Mouse (Mus musculus): ENCODE measurements around the gene Hacd3. TPM values are rescaled to one million over a fixed set of nuclear protein-coding genes. Genes with fewer than 3 reads are reported as not detected.

Hacd3 gene
- polyA plus RNA-seq, 1 experiment = 22.3 TPM

- no peaks in the 10 kb centered on the region for H3K27me3 ChIP-seq (ENCODE audit: control insufficient read depth, insufficient read depth, low read length)
- H3K27ac ChIP-seq (ENCODE audit: control insufficient read depth, insufficient read depth, low read depth, low read length) = no peak overlapping the region
- no peak overlapping the region for H3K4me3 ChIP-seq (ENCODE audit: control insufficient read depth, low read depth, low read length)
- no peaks in the 10 kb centered on the region for H3K36me3 ChIP-seq (ENCODE audit: control insufficient read depth, insufficient read depth, low read length)
- no peak for TF ChIP-seq POLR2A (IDR thresholded peaks at IDR 0.05; ENCODE audit: control insufficient read depth, low read depth, low read length)
- no peak for TF ChIP-seq CTCF (IDR thresholded peaks at IDR 0.05; ENCODE audit: control insufficient read depth, insufficient read depth, insufficient replicate concordance, low read depth, low read length)
- peaks cover 16% of the 10 kb centered on the region for H3K4me1 ChIP-seq (ENCODE audit: control insufficient read depth, insufficient read depth, low read length)
Observed at GRCm38 (mm10) chr9:64952055-64952454, 69.4 kb downstream of the Hacd3 start.

- Histone ChIP-seq H3K4me3 (ENCODE audit: control insufficient read depth, low read depth, low read length) (no peak within 1 kb of the TSS), H3K36me3 (ENCODE audit: control insufficient read depth, insufficient read depth, low read length) (no peaks in the 10 kb centered on the region), H3K4me1 (ENCODE audit: control insufficient read depth, insufficient read depth, low read length) (peaks cover 12% of the 10 kb centered on the region), H3K27ac (ENCODE audit: control insufficient read depth, insufficient read depth, low read depth, low read length) (no peak within 1 kb of the TSS), H3K27me3 (ENCODE audit: control insufficient read depth, insufficient read depth, low read length) (no peaks in the 10 kb centered on the region)
- TF ChIP-seq POLR2A (IDR thresholded peaks at IDR 0.05; ENCODE audit: control insufficient read depth, low read depth, low read length) (no peak), CTCF (IDR thresholded peaks at IDR 0.05; ENCODE audit: control insufficient read depth, insufficient read depth, insufficient replicate concordance, low read depth, low read length) (no peak)
Observed at GRCm38 (mm10) chr9:64951161-64951657, 70.3 kb downstream of the Hacd3 start, which contains the start of gene Slc24a1. Gene Slc24a1, minus strand, starts transcription at chr9:64951607.

GRCm38 (mm10) chr9:64947483-64948095, 73.9 kb downstream of the Hacd3 start:
- Histone ChIP-seq H3K27me3 (ENCODE audit: control insufficient read depth, insufficient read depth, low read length) (no peaks in the 10 kb centered on the region), H3K27ac (ENCODE audit: control insufficient read depth, insufficient read depth, low read depth, low read length) (no peak overlapping the region)

GRCm38 (mm10) chr9:64943997-64944396, 77.5 kb downstream of the Hacd3 start:
- Histone ChIP-seq H3K27ac (ENCODE audit: control insufficient read depth, insufficient read depth, low read depth, low read length) (no peak overlapping the region), H3K36me3 (ENCODE audit: control insufficient read depth, insufficient read depth, low read length) (no peaks in the 10 kb centered on the region), H3K4me3 (ENCODE audit: control insufficient read depth, low read depth, low read length) (no peak overlapping the region), H3K27me3 (ENCODE audit: control insufficient read depth, insufficient read depth, low read length) (no peaks in the 10 kb centered on the region), H3K4me1 (ENCODE audit: control insufficient read depth, insufficient read depth, low read length) (peaks cover 8% of the 10 kb centered on the region)
- TF ChIP-seq CTCF (IDR thresholded peaks at IDR 0.05; ENCODE audit: control insufficient read depth, insufficient read depth, insufficient replicate concordance, low read depth, low read length) (no peak), POLR2A (IDR thresholded peaks at IDR 0.05; ENCODE audit: control insufficient read depth, low read depth, low read length) (no peak)

More at GRCm38 (mm10) chr9:64947483-64948095, 73.9 kb downstream of the Hacd3 start:
- Histone ChIP-seq H3K4me3 (ENCODE audit: control insufficient read depth, low read depth, low read length) (no peak overlapping the region), H3K36me3 (ENCODE audit: control insufficient read depth, insufficient read depth, low read length) (no peaks in the 10 kb centered on the region), H3K4me1 (ENCODE audit: control insufficient read depth, insufficient read depth, low read length) (peaks cover 12% of the 10 kb centered on the region)
- TF ChIP-seq POLR2A (IDR thresholded peaks at IDR 0.05; ENCODE audit: control insufficient read depth, low read depth, low read length) = no peak
- no peak for TF ChIP-seq CTCF (IDR thresholded peaks at IDR 0.05; ENCODE audit: control insufficient read depth, insufficient read depth, insufficient replicate concordance, low read depth, low read length)

- peaks cover 2% of the 10 kb centered on the region for H3K4me1 ChIP-seq (ENCODE audit: control insufficient read depth, insufficient read depth, low read length)
- H3K27ac ChIP-seq (ENCODE audit: control insufficient read depth, insufficient read depth, low read depth, low read length) = no peak overlapping the region
- no peaks in the 10 kb centered on the region for H3K36me3 ChIP-seq (ENCODE audit: control insufficient read depth, insufficient read depth, low read length)
- H3K27me3 ChIP-seq (ENCODE audit: control insufficient read depth, insufficient read depth, low read length) = no peaks in the 10 kb centered on the region
- no peak overlapping the region for H3K4me3 ChIP-seq (ENCODE audit: control insufficient read depth, low read depth, low read length)
- no peak for TF ChIP-seq CTCF (IDR thresholded peaks at IDR 0.05; ENCODE audit: control insufficient read depth, insufficient read depth, insufficient replicate concordance, low read depth, low read length)
- TF ChIP-seq POLR2A (IDR thresholded peaks at IDR 0.05; ENCODE audit: control insufficient read depth, low read depth, low read length) = no peak
Observed at GRCm38 (mm10) chr9:64941650-64942049, 79.8 kb downstream of the Hacd3 start.

- no peak overlapping the region for H3K27ac ChIP-seq (ENCODE audit: control insufficient read depth, insufficient read depth, low read depth, low read length)
- TF ChIP-seq POLR2A (IDR thresholded peaks at IDR 0.05; ENCODE audit: control insufficient read depth, low read depth, low read length) (no peak), CTCF (IDR thresholded peaks at IDR 0.05; ENCODE audit: control insufficient read depth, insufficient read depth, insufficient replicate concordance, low read depth, low read length) (no peak)
- H3K4me3 ChIP-seq (ENCODE audit: control insufficient read depth, low read depth, low read length) = no peak overlapping the region
- no peaks in the 10 kb centered on the region for H3K36me3 ChIP-seq (ENCODE audit: control insufficient read depth, insufficient read depth, low read length)
- H3K4me1 ChIP-seq (ENCODE audit: control insufficient read depth, insufficient read depth, low read length) = peaks cover 4% of the 10 kb centered on the region
- H3K27me3 ChIP-seq (ENCODE audit: control insufficient read depth, insufficient read depth, low read length) = no peaks in the 10 kb centered on the region
Observed at GRCm38 (mm10) chr9:64940731-64941346, 80.7 kb downstream of the Hacd3 start.

GRCm38 (mm10) chr9:64939790-64940189, 81.7 kb downstream of the Hacd3 start:
- H3K27me3 ChIP-seq (ENCODE audit: control insufficient read depth, insufficient read depth, low read length) = no peaks in the 10 kb centered on the region

More at GRCm38 (mm10) chr9:64939790-64940189, 81.7 kb downstream of the Hacd3 start:
- no peaks in the 10 kb centered on the region for H3K36me3 ChIP-seq (ENCODE audit: control insufficient read depth, insufficient read depth, low read length)
- peaks cover 11% of the 10 kb centered on the region for H3K4me1 ChIP-seq (ENCODE audit: control insufficient read depth, insufficient read depth, low read length)
- no peak overlapping the region for H3K27ac ChIP-seq (ENCODE audit: control insufficient read depth, insufficient read depth, low read depth, low read length)
- H3K4me3 ChIP-seq (ENCODE audit: control insufficient read depth, low read depth, low read length) = no peak overlapping the region
- TF ChIP-seq POLR2A (IDR thresholded peaks at IDR 0.05; ENCODE audit: control insufficient read depth, low read depth, low read length) (no peak), CTCF (IDR thresholded peaks at IDR 0.05; ENCODE audit: control insufficient read depth, insufficient read depth, insufficient replicate concordance, low read depth, low read length) (no peak)

Measured in testis, adult 2 months (tissue).